Mouse (Mus musculus): ENCODE measurements around the gene Zar1. TPM values are rescaled to one million over a fixed set of nuclear protein-coding genes. Genes with fewer than 3 reads are reported as not detected.
A peak's percentile ranks its signal among the peaks of the same experiment; 100 is the strongest.
"Not testable (repeated sequence)": the region's sequence is repeated elsewhere in the genome, so short reads cannot be mapped to it uniquely, and the experiment has no call there.

The Zar1 gene
- total RNA-seq (2014; fragmentation: Nextera tagmentation) (not detected in 2 replicates), total RNA-seq (2017) (0.11 TPM in 1 of 2 replicates, not detected in the other), polyA plus RNA-seq (2012) (not detected in 2 replicates)

DNA sequence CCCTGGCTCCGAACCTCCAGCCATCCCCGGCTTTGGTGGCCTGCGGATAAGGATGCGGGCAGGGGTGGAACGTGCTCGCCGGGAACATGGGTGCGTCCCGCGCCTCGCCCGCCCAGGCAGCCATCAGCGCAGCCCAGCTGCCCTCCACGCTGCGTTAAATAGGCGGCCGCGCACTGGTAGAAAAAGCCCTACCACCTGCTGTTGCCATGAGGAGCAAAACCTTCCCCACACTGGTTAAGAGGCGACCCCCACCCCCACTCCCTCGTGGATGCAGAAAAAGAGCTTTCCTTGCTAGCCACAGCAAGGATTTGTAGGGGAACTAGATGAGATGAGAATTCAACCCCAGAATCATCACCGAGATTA lies at the start of gene Zar1:
Gene Zar1 (minus strand): TSS at position 285 of the 363 bp plus-strand sequence.
- not testable (repeated sequence) for H3K9me3 ChIP-seq (replicated peaks); H3K4me3 ChIP-seq (ENCODE audit: low read depth, low read length); H3K27me3 ChIP-seq (ENCODE audit: insufficient read depth, low read length); DNase-seq (ENCODE audit: low spot score); H3K4me1 ChIP-seq (ENCODE audit: insufficient read depth, low read depth, low read length); ATAC-seq (ENCODE audit: extremely low read depth, insufficient number of reproducible peaks, low FRiP score, poor library complexity, severe bottlenecking); H3K36me3 ChIP-seq (replicated peaks)

DNA sequence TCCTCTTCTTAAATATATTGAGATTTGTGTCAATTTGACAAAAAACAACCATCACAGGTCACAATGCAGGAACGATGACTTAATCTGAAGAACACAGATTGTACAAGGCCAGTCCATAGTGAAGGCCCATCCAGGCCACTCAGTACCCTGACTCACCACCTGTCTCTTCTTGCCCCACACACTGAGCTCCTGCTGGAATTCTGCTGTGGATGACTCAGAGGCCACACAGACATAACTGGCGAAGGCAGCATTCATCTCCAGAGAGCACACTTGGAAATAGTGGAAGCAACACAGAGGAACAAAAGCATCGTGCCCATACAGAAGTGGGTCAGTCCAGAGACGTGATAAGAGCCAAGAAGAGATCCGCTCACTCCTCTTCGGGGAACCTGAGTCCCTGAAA lies 49.0 kb upstream of the Zar1 start:
- Histone ChIP-seq H3K36me3 (replicated peaks) (no peaks in the 10 kb centered on the region), H3K4me3 (ENCODE audit: low read depth, low read length) (no peak overlapping the region), H3K27me3 (ENCODE audit: insufficient read depth, low read length) (peaks cover 6% of the 10 kb centered on the region; the same call in 1 of the 2 replicates), H3K9me3 (replicated peaks) (no peaks in the 10 kb centered on the region), H3K4me1 (ENCODE audit: insufficient read depth, low read depth, low read length) (peaks cover 3% of the 10 kb centered on the region; the same call in 1 of the 2 replicates)
- TF ChIP-seq POLR2AphosphoS5 (IDR thresholded peaks at IDR 0.05; ENCODE audit: insufficient replicate concordance, low read depth, low read length) (no peak), GATA1 (IDR thresholded peaks at IDR 0.05; ENCODE audit: borderline replicate concordance, low read length) (no peak), TAL1 (conservative IDR thresholded peaks at IDR 0.05; ENCODE audit: low read depth, low read length) (no peak)
- DNase-seq (ENCODE audit: low spot score) (no peak), ATAC-seq (ENCODE audit: extremely low read depth, insufficient number of reproducible peaks, low FRiP score, poor library complexity, severe bottlenecking) (no peak)

- H3K4me1 ChIP-seq (ENCODE audit: insufficient read depth, low read depth, low read length) = no peaks in the 10 kb centered on the region
- no peaks in the 10 kb centered on the region for H3K9me3 ChIP-seq (replicated peaks)
- no peaks in the 10 kb centered on the region for H3K36me3 ChIP-seq (replicated peaks)
- DNase-seq (ENCODE audit: low spot score) = no peak
- no peak for TF ChIP-seq GATA2 (IDR thresholded peaks at IDR 0.05; ENCODE audit: borderline replicate concordance, low read depth, low read length)
- TF ChIP-seq POLR2AphosphoS5 (IDR thresholded peaks at IDR 0.05; ENCODE audit: insufficient replicate concordance, low read depth, low read length) = no peak
- TF ChIP-seq CTCF (IDR thresholded peaks at IDR 0.05; ENCODE audit: low read depth, low read length) = no peak
- TF ChIP-seq TAL1 (conservative IDR thresholded peaks at IDR 0.05; ENCODE audit: low read depth, low read length) = no peak
- TF ChIP-seq GATA1 (IDR thresholded peaks at IDR 0.05; ENCODE audit: borderline replicate concordance, low read length) = no peak
- no peak for ATAC-seq (ENCODE audit: extremely low read depth, insufficient number of reproducible peaks, low FRiP score, poor library complexity, severe bottlenecking)
- no peak overlapping the region for H3K4me3 ChIP-seq (ENCODE audit: low read depth, low read length)
- H3K27me3 ChIP-seq (ENCODE audit: insufficient read depth, low read length) = peaks cover 3% of the 10 kb centered on the region; the same call in 1 of the 2 replicates
Observed at GRCm38 (mm10) chr5:72621022-72621421, 40.0 kb upstream of the Zar1 start.

DNA sequence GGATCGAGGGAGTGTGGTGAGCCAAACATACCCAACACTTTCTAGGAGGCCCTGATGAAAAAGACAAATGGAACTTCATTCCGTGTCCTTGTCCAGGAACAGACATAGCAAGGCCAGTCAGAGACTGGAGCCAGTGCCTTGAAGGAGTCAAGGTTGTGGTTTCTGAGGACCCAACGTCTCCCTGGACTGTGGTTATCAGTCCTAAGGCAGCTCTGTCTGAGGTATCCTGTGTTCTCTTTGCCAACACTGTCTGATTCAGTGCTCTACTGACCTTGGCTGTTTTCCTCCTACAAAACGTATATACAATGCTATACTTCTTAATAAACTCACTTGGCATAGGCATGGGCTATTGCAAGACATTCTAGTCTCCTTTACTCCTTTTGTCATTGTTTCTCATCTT lies 36.4 kb upstream of the Zar1 start:
- H3K27me3 ChIP-seq (ENCODE audit: insufficient read depth, low read length) = peaks cover 5% of the 10 kb centered on the region; the same call in 1 of the 2 replicates
- H3K4me3 ChIP-seq (ENCODE audit: low read depth, low read length) = no peak overlapping the region
- no peaks in the 10 kb centered on the region for H3K36me3 ChIP-seq (replicated peaks)
- H3K4me1 ChIP-seq (ENCODE audit: insufficient read depth, low read depth, low read length) = no peaks in the 10 kb centered on the region
- DNase-seq (ENCODE audit: low spot score) (no peak), ATAC-seq (ENCODE audit: extremely low read depth, insufficient number of reproducible peaks, low FRiP score, poor library complexity, severe bottlenecking) (no peak)
- TF ChIP-seq CTCF (IDR thresholded peaks at IDR 0.05; ENCODE audit: low read depth, low read length) (no peak), POLR2AphosphoS5 (IDR thresholded peaks at IDR 0.05; ENCODE audit: insufficient replicate concordance, low read depth, low read length) (no peak), GATA2 (IDR thresholded peaks at IDR 0.05; ENCODE audit: borderline replicate concordance, low read depth, low read length) (no peak), TAL1 (conservative IDR thresholded peaks at IDR 0.05; ENCODE audit: low read depth, low read length) (no peak), GATA1 (IDR thresholded peaks at IDR 0.05; ENCODE audit: borderline replicate concordance, low read length) (no peak)
- no peaks in the 10 kb centered on the region for H3K9me3 ChIP-seq (replicated peaks)

DNA sequence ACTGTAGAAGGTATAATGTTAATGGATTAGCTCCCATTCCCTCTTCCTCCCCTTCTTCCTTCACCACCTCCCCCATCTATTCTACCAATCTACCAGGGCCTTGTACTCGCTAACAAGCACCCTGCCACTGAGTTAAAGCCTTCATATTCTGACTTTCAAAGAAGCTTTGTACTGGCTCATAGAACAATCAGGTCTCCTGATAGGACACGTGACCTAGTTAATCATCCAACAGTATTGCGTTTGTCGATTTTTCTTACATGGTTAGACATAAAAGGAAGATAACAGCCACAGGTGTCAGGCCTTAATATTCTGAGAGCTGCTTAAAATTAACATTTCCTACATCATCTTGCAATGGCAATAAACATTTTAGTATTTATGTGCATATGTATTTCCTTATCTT lies 22.1 kb upstream of the Zar1 start:
- DNase-seq (ENCODE audit: low spot score) = no peak
- Histone ChIP-seq H3K4me1 (ENCODE audit: insufficient read depth, low read depth, low read length) (no peaks in the 10 kb centered on the region), H3K4me3 (ENCODE audit: low read depth, low read length) (no peak overlapping the region), H3K27me3 (ENCODE audit: insufficient read depth, low read length) (peaks cover 6% of the 10 kb centered on the region; the same call in 1 of the 2 replicates), H3K9me3 (replicated peaks) (no peaks in the 10 kb centered on the region), H3K36me3 (replicated peaks) (no peaks in the 10 kb centered on the region)
- TF ChIP-seq GATA2 (IDR thresholded peaks at IDR 0.05; ENCODE audit: borderline replicate concordance, low read depth, low read length) (no peak), CTCF (IDR thresholded peaks at IDR 0.05; ENCODE audit: low read depth, low read length) (no peak), GATA1 (IDR thresholded peaks at IDR 0.05; ENCODE audit: borderline replicate concordance, low read length) (no peak), TAL1 (conservative IDR thresholded peaks at IDR 0.05; ENCODE audit: low read depth, low read length) (no peak), POLR2AphosphoS5 (IDR thresholded peaks at IDR 0.05; ENCODE audit: insufficient replicate concordance, low read depth, low read length) (no peak)
- no peak for ATAC-seq (ENCODE audit: extremely low read depth, insufficient number of reproducible peaks, low FRiP score, poor library complexity, severe bottlenecking)

DNA sequence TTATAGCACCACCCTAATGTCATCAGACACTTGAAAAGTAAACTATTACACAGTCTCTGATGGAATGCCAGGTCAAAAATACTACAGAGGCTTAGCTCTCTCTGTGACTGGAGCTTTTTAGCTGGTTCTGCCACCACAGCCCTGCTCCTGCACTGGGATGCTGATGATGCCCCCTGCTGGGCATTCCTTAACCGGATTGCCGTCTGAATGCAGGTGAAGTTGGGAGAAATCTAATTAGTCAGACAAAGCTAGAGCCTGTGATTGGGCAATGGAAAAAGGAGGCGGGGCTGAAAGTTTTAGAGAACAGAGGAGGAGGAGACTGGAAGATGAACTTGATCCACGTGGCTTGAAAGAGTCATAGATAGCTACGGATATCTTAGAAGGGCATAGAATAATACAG lies 20.0 kb upstream of the Zar1 start:
- peak; percentile 13 for DNase-seq (ENCODE audit: low spot score)
- ATAC-seq (ENCODE audit: extremely low read depth, insufficient number of reproducible peaks, low FRiP score, poor library complexity, severe bottlenecking) = no peak
- Histone ChIP-seq H3K4me3 (ENCODE audit: low read depth, low read length) (no peak overlapping the region), H3K9me3 (replicated peaks) (no peaks in the 10 kb centered on the region), H3K36me3 (replicated peaks) (no peaks in the 10 kb centered on the region), H3K27me3 (ENCODE audit: insufficient read depth, low read length) (peaks cover 3% of the 10 kb centered on the region; the same call in 1 of the 2 replicates), H3K4me1 (ENCODE audit: insufficient read depth, low read depth, low read length) (no peaks in the 10 kb centered on the region)
- no peak for TF ChIP-seq GATA2 (IDR thresholded peaks at IDR 0.05; ENCODE audit: borderline replicate concordance, low read depth, low read length)
- TF ChIP-seq GATA1 (IDR thresholded peaks at IDR 0.05; ENCODE audit: borderline replicate concordance, low read length) = no peak
- TF ChIP-seq POLR2AphosphoS5 (IDR thresholded peaks at IDR 0.05; ENCODE audit: insufficient replicate concordance, low read depth, low read length) = no peak
- peak; percentile 20; the same call in 1 of the 2 replicates for TF ChIP-seq CTCF (IDR thresholded peaks at IDR 0.05; ENCODE audit: low read depth, low read length)
- TF ChIP-seq TAL1 (conservative IDR thresholded peaks at IDR 0.05; ENCODE audit: low read depth, low read length) = no peak

DNA sequence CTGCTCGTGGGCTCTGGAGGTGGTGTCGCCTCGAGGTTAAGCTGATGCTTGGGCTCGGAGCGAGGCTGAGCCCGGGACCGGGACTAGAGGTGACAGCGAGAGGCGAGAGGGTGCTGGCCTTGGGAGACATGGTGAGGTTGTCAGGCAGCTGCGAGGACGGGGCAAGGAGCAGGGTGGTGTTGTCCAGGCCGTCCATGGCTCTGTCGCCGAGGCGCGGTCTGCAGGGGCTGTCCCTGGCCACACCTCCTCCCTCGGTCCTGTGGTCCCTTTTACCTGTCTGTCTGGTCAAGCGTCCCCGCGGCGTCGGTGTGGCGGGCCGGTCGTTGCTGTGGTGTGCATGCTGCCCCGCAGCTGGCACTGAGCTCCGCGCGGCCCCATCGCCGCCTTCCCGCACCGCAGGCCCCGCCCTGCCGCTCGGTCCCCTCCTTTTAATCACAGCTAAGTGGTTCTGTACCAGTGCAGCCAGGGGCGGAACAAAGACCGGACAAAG lies 6.2 kb upstream of the Zar1 start, which contains the start of gene Gm5868:
Gene Gm5868 (minus strand): TSS at position 360 of the 490 bp plus-strand sequence.
- DNase-seq (ENCODE audit: low spot score) (no peak), ATAC-seq (ENCODE audit: extremely low read depth, insufficient number of reproducible peaks, low FRiP score, poor library complexity, severe bottlenecking) (no peak)
- Histone ChIP-seq H3K27me3 (ENCODE audit: insufficient read depth, low read length) (peaks cover 7% of the 10 kb centered on the region; the same call in 1 of the 2 replicates), H3K4me1 (ENCODE audit: insufficient read depth, low read depth, low read length) (no peaks in the 10 kb centered on the region), H3K36me3 (replicated peaks) (no peaks in the 10 kb centered on the region), H3K9me3 (replicated peaks) (no peaks in the 10 kb centered on the region), H3K4me3 (ENCODE audit: low read depth, low read length) (no peak within 1 kb of the TSS)
- TF ChIP-seq GATA2 (IDR thresholded peaks at IDR 0.05; ENCODE audit: borderline replicate concordance, low read depth, low read length) = no peak
- TF ChIP-seq CTCF (IDR thresholded peaks at IDR 0.05; ENCODE audit: low read depth, low read length) = no peak
- no peak for TF ChIP-seq POLR2AphosphoS5 (IDR thresholded peaks at IDR 0.05; ENCODE audit: insufficient replicate concordance, low read depth, low read length)
- no peak for TF ChIP-seq GATA1 (IDR thresholded peaks at IDR 0.05; ENCODE audit: borderline replicate concordance, low read length)
- TF ChIP-seq TAL1 (conservative IDR thresholded peaks at IDR 0.05; ENCODE audit: low read depth, low read length) = no peak

DNA sequence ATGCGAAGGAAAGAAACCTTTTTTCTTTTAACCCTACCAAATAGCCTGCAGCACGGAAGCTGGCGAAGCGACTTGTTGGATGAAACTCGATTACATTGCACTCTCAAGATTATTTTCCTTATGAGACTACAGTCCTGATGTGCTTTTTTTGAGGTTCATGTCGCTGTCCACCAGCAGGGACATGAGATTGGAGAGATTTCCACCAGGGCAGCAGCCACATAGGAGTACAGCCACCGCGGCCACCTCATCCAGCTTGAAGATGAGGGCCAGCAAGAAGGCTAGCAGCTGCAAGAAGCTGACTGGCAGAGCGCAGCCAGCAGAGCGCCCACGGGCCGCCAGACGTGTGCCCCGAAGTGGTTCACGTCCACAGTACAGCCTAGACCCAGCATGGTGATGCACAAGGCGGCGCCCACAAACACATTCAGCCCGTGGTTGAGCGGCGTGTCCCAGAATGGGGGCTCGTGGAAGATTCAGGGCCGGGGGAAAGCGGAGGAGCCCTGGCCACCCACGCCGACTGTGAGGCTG lies 5.7 kb upstream of the Zar1 start:
- H3K9me3 ChIP-seq (replicated peaks); H3K4me3 ChIP-seq (ENCODE audit: low read depth, low read length); H3K4me1 ChIP-seq (ENCODE audit: insufficient read depth, low read depth, low read length); H3K36me3 ChIP-seq (replicated peaks); ATAC-seq (ENCODE audit: extremely low read depth, insufficient number of reproducible peaks, low FRiP score, poor library complexity, severe bottlenecking); DNase-seq (ENCODE audit: low spot score); H3K27me3 ChIP-seq (ENCODE audit: insufficient read depth, low read length): not testable (repeated sequence)

GRCm38 (mm10) chr5:72586122-72586521 lies 5.1 kb upstream of the Zar1 start:
- not testable (repeated sequence) for H3K27me3 ChIP-seq (ENCODE audit: insufficient read depth, low read length); H3K9me3 ChIP-seq (replicated peaks); DNase-seq (ENCODE audit: low spot score); H3K4me1 ChIP-seq (ENCODE audit: insufficient read depth, low read depth, low read length); ATAC-seq (ENCODE audit: extremely low read depth, insufficient number of reproducible peaks, low FRiP score, poor library complexity, severe bottlenecking); H3K4me3 ChIP-seq (ENCODE audit: low read depth, low read length); H3K36me3 ChIP-seq (replicated peaks)

Measured in G1E (cell line).